Mouse (Mus musculus): Measurements from ENCODE around the gene Npc2. TPM values are rescaled to one million over a fixed set of nuclear protein-coding genes. Genes with fewer than 3 reads are reported as not detected.
A peak's percentile ranks its signal among the peaks of the same experiment; 100 is the strongest.

The Npc2 gene
- polyA plus RNA-seq, 1 experiment: 179 TPM

GRCm38 (mm10) chr12:84802625-84803024 is 29.7 kb upstream of the Npc2 start:
- Histone ChIP-seq H3K4me3 (ENCODE audit: insufficient read depth, low read depth, low read length) (no peak overlapping the region), H3K36me3 (ENCODE audit: control insufficient read depth, insufficient read depth, low read length) (no peaks in the 10 kb centered on the region), H3K27me3 (replicated peaks; ENCODE audit: control insufficient read depth, insufficient read depth, low read length) (no peaks in the 10 kb centered on the region), H3K27ac (ENCODE audit: insufficient read depth, low read depth, low read length) (no peak overlapping the region), H3K4me1 (ENCODE audit: control insufficient read depth, insufficient read depth, low read length) (no peaks in the 10 kb centered on the region)
- TF ChIP-seq CTCF (conservative IDR thresholded peaks at IDR 0.05; ENCODE audit: insufficient read depth, insufficient read length, low read depth, low read length): no peak
- no peak for TF ChIP-seq POLR2A (IDR thresholded peaks at IDR 0.05; ENCODE audit: low read depth, low read length)
- DNase-seq: no peak
- WGBS: 88% methylated on average over 3 of the region's 3 CpGs

- TF ChIP-seq CTCF (conservative IDR thresholded peaks at IDR 0.05; ENCODE audit: insufficient read depth, insufficient read length, low read depth, low read length) (no peak), POLR2A (IDR thresholded peaks at IDR 0.05; ENCODE audit: low read depth, low read length) (no peak)
- Histone ChIP-seq H3K27ac (ENCODE audit: insufficient read depth, low read depth, low read length) (no peak overlapping the region), H3K36me3 (ENCODE audit: control insufficient read depth, insufficient read depth, low read length) (no peaks in the 10 kb centered on the region), H3K4me1 (ENCODE audit: control insufficient read depth, insufficient read depth, low read length) (no peaks in the 10 kb centered on the region), H3K4me3 (ENCODE audit: insufficient read depth, low read depth, low read length) (no peak overlapping the region), H3K27me3 (replicated peaks; ENCODE audit: control insufficient read depth, insufficient read depth, low read length) (no peaks in the 10 kb centered on the region)
- WGBS: 73% methylated on average over 13 of the region's 13 CpGs
- DNase-seq: no peak
Observed at GRCm38 (mm10) chr12:84801532-84802110, 28.7 kb upstream of the Npc2 start.

GRCm38 (mm10) chr12:84800419-84800818 is 27.5 kb upstream of the Npc2 start:
- peak; percentile 8 for DNase-seq
- WGBS: 47% methylated on average over 4 of the region's 4 CpGs
- no peak overlapping the region for H3K27ac ChIP-seq (ENCODE audit: insufficient read depth, low read depth, low read length)

GRCm38 (mm10) chr12:84799086-84799485 is 26.1 kb upstream of the Npc2 start:
- Histone ChIP-seq H3K36me3 (ENCODE audit: control insufficient read depth, insufficient read depth, low read length) (no peaks in the 10 kb centered on the region), H3K4me1 (ENCODE audit: control insufficient read depth, insufficient read depth, low read length) (no peaks in the 10 kb centered on the region), H3K27me3 (replicated peaks; ENCODE audit: control insufficient read depth, insufficient read depth, low read length) (no peaks in the 10 kb centered on the region), H3K27ac (ENCODE audit: insufficient read depth, low read depth, low read length) (no peak overlapping the region), H3K4me3 (ENCODE audit: insufficient read depth, low read depth, low read length) (no peak overlapping the region)
- DNase-seq: no peak
- TF ChIP-seq CTCF (conservative IDR thresholded peaks at IDR 0.05; ENCODE audit: insufficient read depth, insufficient read length, low read depth, low read length) (no peak), POLR2A (IDR thresholded peaks at IDR 0.05; ENCODE audit: low read depth, low read length) (no peak)
- 94% methylated on average over 13 of the region's 13 CpGs for WGBS

More at GRCm38 (mm10) chr12:84800419-84800818, 27.5 kb upstream of the Npc2 start:
- no peak for TF ChIP-seq POLR2A (IDR thresholded peaks at IDR 0.05; ENCODE audit: low read depth, low read length)
- TF ChIP-seq CTCF (conservative IDR thresholded peaks at IDR 0.05; ENCODE audit: insufficient read depth, insufficient read length, low read depth, low read length): no peak
- no peaks in the 10 kb centered on the region for H3K27me3 ChIP-seq (replicated peaks; ENCODE audit: control insufficient read depth, insufficient read depth, low read length)
- H3K4me1 ChIP-seq (ENCODE audit: control insufficient read depth, insufficient read depth, low read length): no peaks in the 10 kb centered on the region
- H3K4me3 ChIP-seq (ENCODE audit: insufficient read depth, low read depth, low read length): no peak overlapping the region
- H3K36me3 ChIP-seq (ENCODE audit: control insufficient read depth, insufficient read depth, low read length): no peaks in the 10 kb centered on the region

DNA sequence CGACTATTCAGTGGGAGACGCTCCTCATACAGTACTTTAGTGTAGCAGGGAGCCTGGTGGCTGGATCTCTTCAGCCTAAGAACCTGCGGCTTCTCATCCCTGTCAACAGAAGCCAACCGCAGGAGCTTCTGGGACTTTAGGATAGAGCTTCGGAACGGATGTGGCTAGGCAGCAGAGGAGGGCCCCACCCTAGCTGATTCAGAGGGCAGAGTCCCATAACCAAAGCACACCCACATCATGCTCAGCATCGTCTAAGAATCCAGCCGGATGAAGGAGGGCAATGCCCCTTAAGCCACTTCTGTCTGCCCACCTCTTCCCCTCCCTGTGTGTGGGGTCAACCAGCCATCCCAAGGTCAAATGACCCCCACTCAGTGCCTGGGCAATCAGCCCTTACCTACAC is 21.7 kb upstream of the Npc2 start:
- no peaks in the 10 kb centered on the region for H3K27me3 ChIP-seq (replicated peaks; ENCODE audit: control insufficient read depth, insufficient read depth, low read length)
- 83% methylated on average over 8 of the region's 8 CpGs for WGBS
- no peak for TF ChIP-seq POLR2A (IDR thresholded peaks at IDR 0.05; ENCODE audit: low read depth, low read length)
- TF ChIP-seq CTCF (conservative IDR thresholded peaks at IDR 0.05; ENCODE audit: insufficient read depth, insufficient read length, low read depth, low read length): no peak
- H3K4me3 ChIP-seq (ENCODE audit: insufficient read depth, low read depth, low read length): no peak overlapping the region
- H3K36me3 ChIP-seq (ENCODE audit: control insufficient read depth, insufficient read depth, low read length): no peaks in the 10 kb centered on the region
- no peak for DNase-seq
- no peaks in the 10 kb centered on the region for H3K4me1 ChIP-seq (ENCODE audit: control insufficient read depth, insufficient read depth, low read length)
- H3K27ac ChIP-seq (ENCODE audit: insufficient read depth, low read depth, low read length): no peak overlapping the region

- WGBS: 70% methylated on average over 4 of the region's 4 CpGs
- DNase-seq: no peak
- Histone ChIP-seq H3K27ac (ENCODE audit: insufficient read depth, low read depth, low read length) (no peak overlapping the region), H3K27me3 (replicated peaks; ENCODE audit: control insufficient read depth, insufficient read depth, low read length) (no peaks in the 10 kb centered on the region), H3K36me3 (ENCODE audit: control insufficient read depth, insufficient read depth, low read length) (no peaks in the 10 kb centered on the region), H3K4me1 (ENCODE audit: control insufficient read depth, insufficient read depth, low read length) (no peaks in the 10 kb centered on the region), H3K4me3 (ENCODE audit: insufficient read depth, low read depth, low read length) (no peak overlapping the region)
- TF ChIP-seq CTCF (conservative IDR thresholded peaks at IDR 0.05; ENCODE audit: insufficient read depth, insufficient read length, low read depth, low read length) (no peak), POLR2A (IDR thresholded peaks at IDR 0.05; ENCODE audit: low read depth, low read length) (no peak)
Observed at GRCm38 (mm10) chr12:84792629-84793028, 19.7 kb upstream of the Npc2 start.

DNA sequence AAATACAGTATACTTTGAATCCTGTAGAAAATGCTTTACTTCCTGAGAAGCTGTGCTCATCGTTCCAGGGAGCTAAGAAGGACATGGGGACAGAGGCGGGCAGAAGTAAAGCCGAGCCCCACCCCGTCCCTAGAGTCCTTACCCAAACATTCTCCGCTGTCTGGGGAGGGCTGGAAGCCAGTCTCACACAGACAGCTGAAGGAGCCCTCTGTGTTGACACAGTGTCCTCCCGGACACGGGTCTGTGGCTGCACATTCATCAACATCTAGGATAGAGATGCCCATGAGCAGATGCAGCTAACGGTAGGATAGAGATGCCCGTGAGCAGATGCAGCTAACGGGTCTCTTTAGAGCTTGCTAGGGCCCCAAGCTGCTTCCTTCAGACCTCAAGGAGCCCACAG is 17.9 kb upstream of the Npc2 start:
- TF ChIP-seq POLR2A (IDR thresholded peaks at IDR 0.05; ENCODE audit: low read depth, low read length) (no peak), CTCF (conservative IDR thresholded peaks at IDR 0.05; ENCODE audit: insufficient read depth, insufficient read length, low read depth, low read length) (no peak)
- H3K4me1 ChIP-seq (ENCODE audit: control insufficient read depth, insufficient read depth, low read length): no peaks in the 10 kb centered on the region
- no peak overlapping the region for H3K27ac ChIP-seq (ENCODE audit: insufficient read depth, low read depth, low read length)
- H3K27me3 ChIP-seq (replicated peaks; ENCODE audit: control insufficient read depth, insufficient read depth, low read length): no peaks in the 10 kb centered on the region
- H3K4me3 ChIP-seq (ENCODE audit: insufficient read depth, low read depth, low read length): no peak overlapping the region
- 20% methylated on average over 10 of the region's 10 CpGs for WGBS
- no peak for DNase-seq
- H3K36me3 ChIP-seq (ENCODE audit: control insufficient read depth, insufficient read depth, low read length): no peaks in the 10 kb centered on the region
